Mouse (Mus musculus) stomach, postnatal 0 days (tissue): ENCODE data around the gene Ppm1k.

Source experiments
- CTCF ChIP-seq: IDR thresholded peaks from 2 replicates; pipeline ENCODE4 v1.5.1; 2016; ENCODE audit warnings: antibody characterized with exemption, low read depth, mild to moderate bottlenecking, moderate library complexity
- EP300 ChIP-seq: optimal IDR thresholded peaks from 2 replicates; pipeline ENCODE3; 2016; ENCODE audit warnings: antibody characterized with exemption

GRCm38 (mm10) chr6:57551211-57551796, 16.0 kb upstream of the Ppm1k start:
- TF ChIP-seq CTCF, result no peak
- no peak for TF ChIP-seq EP300
